9 mouse cellular contexts compared by ENCODE assay signal in the genomic region with DNA sequence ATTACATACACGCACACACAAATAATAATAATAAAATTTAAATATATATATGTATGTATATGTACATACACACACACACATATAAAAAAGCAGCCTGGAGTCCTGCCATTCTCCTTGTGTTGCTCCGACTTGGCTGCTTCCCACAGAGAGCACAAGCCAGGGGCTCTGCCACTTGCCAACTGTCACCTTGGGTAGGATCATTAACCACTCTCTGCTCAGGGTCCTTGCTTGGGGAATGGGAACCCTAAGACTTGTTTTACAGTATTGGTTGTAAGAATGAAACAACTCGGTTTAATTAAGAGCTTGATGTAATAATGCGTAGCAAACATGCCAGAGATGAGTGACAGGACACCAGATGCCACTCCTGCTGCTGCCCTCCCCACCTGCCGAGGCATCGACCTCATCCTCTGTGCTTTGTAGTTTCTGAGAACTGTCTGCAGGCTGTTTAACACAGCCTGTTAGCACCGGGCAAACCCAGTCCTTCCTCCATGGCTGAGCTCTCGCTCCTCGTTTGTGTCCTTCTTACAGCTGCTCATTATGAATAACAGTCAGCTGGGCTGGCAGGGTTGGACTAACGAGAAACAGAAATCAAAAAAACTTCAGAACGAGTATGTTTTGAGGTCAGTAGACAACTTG. TPM values are rescaled to one million over a fixed set of nuclear protein-coding genes. Genes with fewer than 3 reads are reported as not detected.
DNase-seq lines count a peak whose midpoint lies in the region; ATAC-seq and TF ChIP-seq lines count a peak whose summit lies in the region.
"Had no signal": no experiment of that assay in that cellular context is flagged by ENCODE, and none has a peak within 500 bp of the region (broad histone marks: within the 10 kb centered on the region; RNA-seq: fewer than 3 reads in every experiment).

No protein-coding gene starts in this region.

- H3K27me3 ChIP-seq in intestine, embryonic 15.5 days (replicated peaks) = no peaks in the 10 kb centered on the region
- no peaks in the 10 kb centered on the region for H3K27me3 ChIP-seq in intestine, embryonic 16.5 days (replicated peaks; ENCODE audit: control insufficient read depth, insufficient read depth, low read length)
- H3K27me3 ChIP-seq in liver, postnatal 0 days (ENCODE audit: insufficient read depth, low read length) = no peaks in the 10 kb centered on the region

- no peak for TF ChIP-seq CTCF in liver, postnatal 0 days (IDR thresholded peaks at IDR 0.05; ENCODE audit: low read depth)

- peaks cover 6% of the 10 kb centered on the region; the same call in 1 of the 2 replicates for H3K36me3 ChIP-seq in intestine, embryonic 15.5 days
- no peaks in the 10 kb centered on the region; the same call in 1 of the 2 replicates for H3K36me3 ChIP-seq in intestine, embryonic 16.5 days (ENCODE audit: control insufficient read depth, insufficient read depth, low read length)
- no peaks in the 10 kb centered on the region for H3K36me3 ChIP-seq in liver, postnatal 0 days (replicated peaks; ENCODE audit: insufficient read depth, low read length)

- no peak overlapping the region for H3K4me3 ChIP-seq in intestine, embryonic 15.5 days (replicated peaks)
- H3K4me3 ChIP-seq in intestine, embryonic 16.5 days (ENCODE audit: low read length) = no peak overlapping the region
- no peak overlapping the region for H3K4me3 ChIP-seq in liver, postnatal 0 days (ENCODE audit: low read depth, low read length)

- H3K27ac ChIP-seq in intestine, embryonic 15.5 days = 0 out of 2 replicates have a peak overlapping the region, but pooled peaks have one; percentile 37
- H3K27ac ChIP-seq in intestine, embryonic 16.5 days (ENCODE audit: low read length) = no peak overlapping the region
- H3K27ac ChIP-seq in liver, postnatal 0 days (ENCODE audit: low read depth) = peak overlapping the region; percentile 74

- no peak for ATAC-seq in intestine, embryonic 15.5 days
- no peak for ATAC-seq in intestine, embryonic 16.5 days
- ATAC-seq in liver, postnatal 0 days = no peak

- WGBS in intestine, embryonic 15.5 days = 72% methylated on average over 11 of the region's 11 CpGs
- 73% methylated on average over 11 of the region's 11 CpGs for WGBS in intestine, embryonic 16.5 days
- 49% methylated on average over 11 of the region's 11 CpGs for WGBS in liver, postnatal 0 days (ENCODE audit: insufficient replicate concordance)

- H3K9ac ChIP-seq in intestine, embryonic 15.5 days = no peak overlapping the region
- H3K9ac ChIP-seq in intestine, embryonic 16.5 days (ENCODE audit: low read depth, low read length) = no peak overlapping the region
- no peak overlapping the region; the same call in 1 of the 2 replicates for H3K9ac ChIP-seq in liver, postnatal 0 days (replicated peaks)

- no peaks in the 10 kb centered on the region for H3K9me3 ChIP-seq in intestine, embryonic 15.5 days
- H3K9me3 ChIP-seq in intestine, embryonic 16.5 days (ENCODE audit: control insufficient read depth, low read length) = no peaks in the 10 kb centered on the region
- no peaks in the 10 kb centered on the region for H3K9me3 ChIP-seq in liver, postnatal 0 days (ENCODE audit: low read length)

- peak; percentile 22 for DNase-seq in Muller cell, postnatal 12 days (ENCODE audit: inconsistent ontology term)
- DNase-seq in cerebellum, postnatal 10 days = peak; percentile 56 to 58
- no peak for DNase-seq in liver, postnatal 0 days
- DNase-seq in layer of hippocampus, postnatal 25 days (ENCODE audit: extremely low spot score in 1 of 2, low spot score in 1 of 2) = no peak
- DNase-seq in left cerebral cortex, adult 8-10 months (ENCODE audit: low spot score in 2 of 2) = no peak
- DNase-seq in adipocyte (ENCODE audit: low spot score) = no peak
- DNase-seq: gastrocnemius, postnatal 10 days had no signal

- no peak overlapping the region for H3K4me2 ChIP-seq in intestine, embryonic 15.5 days (replicated peaks)
- no peak overlapping the region for H3K4me2 ChIP-seq in intestine, embryonic 16.5 days (ENCODE audit: low read depth, low read length)
- H3K4me2 ChIP-seq in liver, postnatal 0 days (ENCODE audit: low read depth, low read length) = 0 out of 2 replicates have a peak overlapping the region, but pooled peaks have one; percentile 18

- no peak for TF ChIP-seq EP300 in liver, postnatal 0 days (IDR thresholded peaks at IDR 0.05; ENCODE audit: low read depth)

- peaks cover 46% of the 10 kb centered on the region for H3K4me1 ChIP-seq in intestine, embryonic 15.5 days (replicated peaks)
- H3K4me1 ChIP-seq in intestine, embryonic 16.5 days (ENCODE audit: control insufficient read depth, insufficient read depth, low read length) = peaks cover 28% of the 10 kb centered on the region
- H3K4me1 ChIP-seq in liver, postnatal 0 days (ENCODE audit: insufficient read depth) = peaks cover 62% of the 10 kb centered on the region

RNA-seq across cellular contexts. Expression of gene Plcg1, which starts 9.5 kb away (rescaled TPM):
- 29.6 and 29.7 TPM in 2 replicates for polyA plus RNA-seq in intestine, embryonic 15.5 days (2015; fragmentation: Nextera tagmentation; extraction: Ambion mirVana)
- 16.5 and 20.0 TPM in 2 replicates for polyA plus RNA-seq in intestine, embryonic 16.5 days (2015; fragmentation: Nextera tagmentation; extraction: Ambion mirVana)
- polyA plus RNA-seq in liver, postnatal 0 days (2015; fragmentation: Nextera tagmentation; extraction: Ambion mirVana) = 5.0 and 6.6 TPM in 2 replicates
- total RNA-seq in layer of hippocampus, postnatal 25 days (2021) = 10 to 100 TPM; 95.9 to 96.4 TPM
- 100 to 1,000 TPM; 103 to 121 (median 114) TPM for total RNA-seq in left cerebral cortex, adult 8-10 months (2022)

Comparison
In these comparisons a context has a peak if more than half of its experiments do, and no peak if none do; other contexts are left out.
1. DNase-seq: peak in Muller cell, postnatal 12 days (single experiment) and cerebellum, postnatal 10 days (2 of 2); none in liver, postnatal 0 days (single experiment), layer of hippocampus, postnatal 25 days (0 of 2), left cerebral cortex, adult 8-10 months (0 of 2) and adipocyte (single experiment).